Mouse (Mus musculus): Measurements from ENCODE around the gene Naa35. TPM values are rescaled to one million over a fixed set of nuclear protein-coding genes. Genes with fewer than 3 reads are reported as not detected.

Gene Naa35
- polyA plus RNA-seq, 1 experiment from 2014 or later, result 83.3 TPM

DNA sequence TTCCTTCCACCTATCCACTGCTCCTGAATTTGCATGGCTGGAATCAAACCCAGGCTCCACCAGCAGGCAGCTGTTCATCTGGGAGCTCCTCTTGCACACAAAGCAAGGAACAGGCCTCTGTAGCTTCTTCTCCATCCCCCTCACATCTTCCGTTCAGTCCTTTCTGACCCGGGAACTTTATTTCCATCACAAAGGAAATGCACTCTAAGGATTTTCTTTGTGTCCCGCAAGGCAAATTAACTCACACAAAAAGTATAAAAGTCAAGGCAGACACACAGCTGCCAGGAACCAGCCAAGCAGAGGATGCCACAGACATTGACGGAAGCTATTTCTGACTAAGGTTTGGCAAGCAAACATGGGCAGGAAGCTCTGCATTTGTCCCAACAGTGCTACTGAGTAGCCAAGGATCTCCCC lies 71.9 kb downstream of the Naa35 start:
- peaks cover 2% of the 10 kb centered on the region for H3K36me3 ChIP-seq
- no peak overlapping the region for H3K4me3 ChIP-seq (replicated peaks)
- no peak for ATAC-seq (ENCODE audit: insufficient read depth, low FRiP score, low read depth)
- no peaks in the 10 kb centered on the region for H3K27me3 ChIP-seq (replicated peaks)
- no peaks in the 10 kb centered on the region for H3K9me3 ChIP-seq
- no peak overlapping the region for H3K4me2 ChIP-seq
- H3K9ac ChIP-seq, result no peak overlapping the region
- 72% methylated on average over 4 of the region's 4 CpGs for WGBS
- peak overlapping the region; percentile 11; the same call in 1 of the 2 replicates for H3K27ac ChIP-seq
- peaks cover 12% of the 10 kb centered on the region; the same call in 1 of the 2 replicates for H3K4me1 ChIP-seq

DNA sequence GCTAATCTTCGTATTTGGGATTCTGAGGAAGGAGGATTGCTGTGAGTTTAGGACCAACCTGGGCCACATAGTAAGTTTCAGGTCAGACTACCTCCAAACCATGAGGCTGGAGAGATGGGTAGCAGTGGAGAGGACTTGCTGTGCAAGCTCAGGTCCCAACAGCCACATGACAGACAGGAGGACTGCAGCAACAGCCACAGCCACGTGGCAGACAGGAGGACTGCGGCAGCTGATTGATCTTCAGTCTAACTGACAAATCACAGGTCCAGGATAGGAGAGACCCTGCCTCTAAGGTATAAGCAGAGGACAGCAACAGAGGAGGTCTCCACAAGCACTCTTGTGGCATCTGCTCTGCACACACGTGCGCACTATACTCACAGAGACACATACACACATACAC lies 72.7 kb downstream of the Naa35 start:
- Histone ChIP-seq H3K9ac (no peak overlapping the region), H3K36me3 (peaks cover 5% of the 10 kb centered on the region), H3K4me1 (peaks cover 11% of the 10 kb centered on the region; the same call in 1 of the 2 replicates), H3K4me3 (replicated peaks) (no peak overlapping the region), H3K4me2 (no peak overlapping the region), H3K27me3 (replicated peaks) (no peaks in the 10 kb centered on the region), H3K9me3 (no peaks in the 10 kb centered on the region), H3K27ac (no peak overlapping the region)
- ATAC-seq (ENCODE audit: insufficient read depth, low FRiP score, low read depth), result no peak
- WGBS, result 74% methylated on average over 5 of the region's 5 CpGs

DNA sequence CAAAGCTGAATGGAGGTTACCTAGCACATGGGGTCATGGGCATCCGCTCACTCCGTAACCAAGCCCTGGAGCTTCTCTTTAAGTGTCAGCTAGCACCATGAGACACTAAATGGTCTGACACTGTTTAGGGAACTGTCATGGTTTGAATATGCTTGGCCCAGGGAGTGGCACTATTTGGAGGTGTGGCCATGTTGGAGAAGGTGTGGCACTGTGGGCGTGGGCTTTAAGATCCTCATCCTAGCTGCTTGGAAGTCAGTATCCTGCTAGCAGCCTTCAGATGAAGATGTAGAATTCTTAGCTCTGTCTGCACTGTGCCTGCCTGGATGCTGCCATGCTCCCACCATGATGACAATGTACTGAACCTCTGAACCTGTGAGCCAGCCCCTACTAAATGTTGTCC lies 75.3 kb downstream of the Naa35 start:
- 98% methylated on average over 3 of the region's 3 CpGs for WGBS
- ATAC-seq (ENCODE audit: insufficient read depth, low FRiP score, low read depth), result no peak
- no peaks in the 10 kb centered on the region for H3K9me3 ChIP-seq
- H3K27ac ChIP-seq, result no peak overlapping the region
- peaks cover 10% of the 10 kb centered on the region for H3K36me3 ChIP-seq
- H3K4me1 ChIP-seq, result peaks cover 5% of the 10 kb centered on the region; the same call in 1 of the 2 replicates
- H3K4me3 ChIP-seq (replicated peaks), result no peak overlapping the region
- no peak overlapping the region for H3K9ac ChIP-seq
- no peaks in the 10 kb centered on the region for H3K27me3 ChIP-seq (replicated peaks)
- H3K4me2 ChIP-seq, result no peak overlapping the region

DNA sequence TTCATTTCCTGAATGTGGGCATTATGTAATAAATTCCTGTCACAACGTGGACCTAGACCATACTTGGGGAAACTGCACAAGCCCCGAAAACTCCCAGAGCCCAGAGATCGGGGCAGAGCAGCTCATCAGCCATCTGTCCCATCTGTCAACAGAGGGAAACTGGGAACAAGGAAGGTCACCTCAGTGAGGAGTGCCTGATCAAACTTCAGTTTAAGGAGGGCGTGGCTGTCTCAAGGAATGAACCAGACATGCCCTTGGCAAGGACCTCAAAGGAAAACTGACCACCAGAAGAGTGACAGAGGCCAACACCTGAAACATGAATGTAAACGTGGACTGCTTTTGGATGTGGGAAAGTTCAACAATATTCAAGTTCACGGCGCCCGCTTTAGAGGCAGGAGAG lies 76.3 kb downstream of the Naa35 start:
- ATAC-seq (ENCODE audit: insufficient read depth, low FRiP score, low read depth), result no peak

DNA sequence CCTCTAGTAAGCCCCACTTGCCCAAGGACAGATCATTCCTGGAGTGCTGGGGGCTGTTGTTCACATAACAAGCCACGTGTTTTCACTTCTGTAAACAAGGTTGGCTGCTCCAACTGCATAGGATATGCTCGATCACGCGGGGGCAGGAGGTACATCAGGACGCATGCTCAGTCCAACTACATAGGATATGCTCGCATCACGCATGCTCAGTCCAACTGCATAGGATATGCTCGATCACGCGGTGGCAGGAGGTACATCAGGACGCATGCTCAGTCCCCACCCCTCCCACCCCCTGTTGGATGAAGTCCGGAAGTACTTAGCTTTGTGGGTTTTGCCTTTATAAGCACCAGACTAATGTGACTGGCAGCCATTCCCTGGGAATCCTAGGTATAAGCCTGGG lies 76.9 kb downstream of the Naa35 start:
- ATAC-seq (ENCODE audit: insufficient read depth, low FRiP score, low read depth), result no peak
- Histone ChIP-seq H3K27ac (no peak overlapping the region), H3K9ac (no peak overlapping the region), H3K27me3 (replicated peaks) (no peaks in the 10 kb centered on the region), H3K9me3 (no peaks in the 10 kb centered on the region), H3K4me3 (replicated peaks) (no peak overlapping the region), H3K36me3 (peaks cover 10% of the 10 kb centered on the region), H3K4me2 (no peak overlapping the region), H3K4me1 (no peaks in the 10 kb centered on the region)
- 94% methylated on average over 12 of the region's 12 CpGs for WGBS

More for the DNA sequence above, 76.3 kb downstream of the Naa35 start:
- no peak overlapping the region for H3K27ac ChIP-seq
- no peak overlapping the region for H3K9ac ChIP-seq
- H3K9me3 ChIP-seq, result no peaks in the 10 kb centered on the region
- 74% methylated on average over 8 of the region's 8 CpGs for WGBS
- no peak overlapping the region for H3K4me2 ChIP-seq
- no peaks in the 10 kb centered on the region for H3K27me3 ChIP-seq (replicated peaks)
- peaks cover 5% of the 10 kb centered on the region; the same call in 1 of the 2 replicates for H3K4me1 ChIP-seq
- no peak overlapping the region for H3K4me3 ChIP-seq (replicated peaks)
- H3K36me3 ChIP-seq, result peaks cover 10% of the 10 kb centered on the region

DNA sequence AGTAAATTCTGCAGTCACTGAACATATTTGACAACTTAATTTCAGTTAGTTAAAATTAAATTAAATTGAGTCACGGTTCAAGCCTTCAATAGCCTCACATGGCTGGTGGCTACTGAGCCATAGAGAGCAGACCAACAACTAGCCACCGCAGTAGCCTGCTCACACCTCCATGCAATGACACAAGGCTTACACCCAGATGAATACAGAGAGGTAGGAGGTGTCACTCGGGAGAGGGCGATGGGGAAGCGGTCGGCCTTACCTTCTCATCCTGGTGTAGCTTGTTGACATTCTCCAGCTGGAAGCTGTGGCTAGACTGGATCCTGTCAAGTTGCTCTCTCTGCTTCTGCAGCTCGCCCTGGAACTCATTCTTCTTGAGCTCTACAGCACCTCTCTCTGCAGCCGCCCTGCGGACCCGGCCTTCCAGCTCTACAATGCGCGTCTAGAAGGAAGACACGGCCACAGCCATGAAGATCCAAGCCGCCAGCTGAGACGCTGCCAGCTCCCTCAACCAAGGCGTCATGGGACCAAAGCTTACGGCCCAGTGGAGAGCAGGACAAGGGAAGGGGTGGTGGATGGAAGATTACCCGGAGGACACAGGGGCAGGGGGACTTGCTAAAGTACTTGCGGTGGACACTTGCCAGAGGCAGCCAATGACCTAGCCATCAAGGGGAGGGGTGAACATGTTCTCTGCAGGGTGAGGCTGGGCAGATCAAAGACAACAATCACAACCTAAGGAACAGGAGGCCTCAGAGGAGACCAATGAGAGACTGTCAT lies 79.1 kb downstream of the Naa35 start:
- 85% methylated on average over 19 of the region's 19 CpGs for WGBS
- Histone ChIP-seq H3K9me3 (no peaks in the 10 kb centered on the region), H3K4me3 (replicated peaks) (no peak overlapping the region), H3K36me3 (peaks cover 10% of the 10 kb centered on the region), H3K27ac (no peak overlapping the region), H3K4me1 (no peaks in the 10 kb centered on the region), H3K9ac (no peak overlapping the region), H3K27me3 (replicated peaks) (no peaks in the 10 kb centered on the region), H3K4me2 (no peak overlapping the region)
- no peak for ATAC-seq (ENCODE audit: insufficient read depth, low FRiP score, low read depth)

DNA sequence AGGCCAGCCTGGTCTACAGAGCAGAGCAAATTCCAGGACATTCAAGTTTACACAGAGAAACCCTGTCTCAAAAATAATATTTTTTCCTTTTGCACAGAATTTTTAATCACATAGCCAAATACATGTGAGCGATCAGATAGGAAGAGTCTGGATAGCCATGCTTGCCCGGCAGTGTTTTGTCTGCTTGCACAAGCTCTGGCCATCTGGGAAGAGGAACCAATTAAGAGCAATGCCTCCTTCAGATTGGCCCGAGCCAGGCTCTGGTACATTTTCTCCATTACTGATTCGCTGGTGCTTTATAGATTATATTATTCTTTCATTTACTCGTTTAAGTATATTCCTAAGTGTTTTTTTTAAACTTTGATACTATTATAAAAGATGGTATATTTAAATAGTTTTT lies 82.7 kb downstream of the Naa35 start:
- Histone ChIP-seq H3K27ac (no peak overlapping the region), H3K4me2 (no peak overlapping the region), H3K4me3 (replicated peaks) (no peak overlapping the region), H3K27me3 (replicated peaks) (no peaks in the 10 kb centered on the region), H3K4me1 (no peaks in the 10 kb centered on the region), H3K36me3 (peaks cover 5% of the 10 kb centered on the region; the same call in 1 of the 2 replicates), H3K9ac (no peak overlapping the region), H3K9me3 (no peaks in the 10 kb centered on the region)
- 73% methylated on average over 5 of the region's 5 CpGs for WGBS
- no peak for ATAC-seq (ENCODE audit: insufficient read depth, low FRiP score, low read depth)

DNA sequence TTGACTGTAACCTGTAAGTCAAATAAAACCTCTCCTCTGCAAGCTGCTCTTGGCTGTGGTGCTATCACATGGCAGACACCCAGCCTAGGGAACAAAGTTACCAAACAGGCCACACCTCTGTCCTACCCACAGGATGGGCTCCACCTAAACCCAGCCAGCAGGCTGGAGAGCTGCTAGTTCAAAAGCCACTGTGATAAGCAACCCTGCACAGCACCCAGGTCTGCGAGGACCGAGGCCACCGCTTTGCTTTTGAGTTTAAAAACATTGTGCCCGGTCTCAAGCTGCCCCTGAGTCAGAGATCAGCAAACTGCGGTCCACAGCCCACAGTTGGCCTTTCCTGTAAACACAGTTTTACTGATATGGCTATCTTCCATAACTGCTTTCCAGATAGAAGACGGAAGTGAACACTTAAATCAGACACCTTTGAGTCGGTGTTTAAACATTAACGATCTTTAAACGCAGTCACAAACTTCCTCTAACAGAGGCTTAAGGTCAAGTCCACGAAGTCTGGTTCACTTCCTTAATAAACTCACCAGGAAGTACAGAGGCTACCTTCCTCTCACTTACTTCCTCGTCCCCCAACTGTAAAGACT lies 83.5 kb downstream of the Naa35 start:
- H3K4me2 ChIP-seq, result peak overlapping the region; percentile 36
- no peaks in the 10 kb centered on the region for H3K9me3 ChIP-seq
- peaks cover 5% of the 10 kb centered on the region; the same call in 1 of the 2 replicates for H3K36me3 ChIP-seq
- no peaks in the 10 kb centered on the region for H3K27me3 ChIP-seq (replicated peaks)
- no peaks in the 10 kb centered on the region for H3K4me1 ChIP-seq
- no peak overlapping the region for H3K9ac ChIP-seq
- 26% methylated on average over 11 of the region's 11 CpGs for WGBS
- peak; percentile 96 for ATAC-seq (ENCODE audit: insufficient read depth, low FRiP score, low read depth)
- 0 out of 2 replicates have a peak overlapping the region, but pooled peaks have one; percentile 1 for H3K4me3 ChIP-seq (replicated peaks)
- H3K27ac ChIP-seq, result peak overlapping the region; percentile 74

DNA sequence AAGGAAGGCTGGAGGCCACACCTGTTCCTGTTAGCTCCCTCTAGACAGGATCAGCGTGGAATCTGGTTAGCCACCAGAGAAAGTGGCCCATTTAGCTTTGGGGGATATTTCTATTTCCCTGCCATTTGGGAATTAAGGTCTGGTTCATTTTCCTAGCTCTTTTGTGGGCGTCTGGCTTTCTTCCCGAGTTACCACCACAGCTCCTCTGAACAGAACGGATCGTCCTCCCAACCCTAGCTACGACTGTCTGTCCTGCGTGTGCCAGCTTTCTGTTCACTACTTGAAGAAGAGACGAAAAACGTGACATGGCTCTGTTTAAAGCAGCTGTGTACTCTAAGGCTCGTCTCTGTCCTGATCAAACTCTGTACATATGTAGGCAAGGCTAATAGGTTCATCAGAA lies 84.9 kb downstream of the Naa35 start:
- Histone ChIP-seq H3K36me3 (no peaks in the 10 kb centered on the region), H3K4me1 (peaks cover 4% of the 10 kb centered on the region; the same call in 1 of the 2 replicates), H3K9ac (no peak overlapping the region), H3K27ac (no peak overlapping the region), H3K9me3 (no peaks in the 10 kb centered on the region), H3K27me3 (replicated peaks) (no peaks in the 10 kb centered on the region), H3K4me2 (no peak overlapping the region), H3K4me3 (replicated peaks) (no peak overlapping the region)
- 81% methylated on average over 10 of the region's 10 CpGs for WGBS
- no peak for ATAC-seq (ENCODE audit: insufficient read depth, low FRiP score, low read depth)

DNA sequence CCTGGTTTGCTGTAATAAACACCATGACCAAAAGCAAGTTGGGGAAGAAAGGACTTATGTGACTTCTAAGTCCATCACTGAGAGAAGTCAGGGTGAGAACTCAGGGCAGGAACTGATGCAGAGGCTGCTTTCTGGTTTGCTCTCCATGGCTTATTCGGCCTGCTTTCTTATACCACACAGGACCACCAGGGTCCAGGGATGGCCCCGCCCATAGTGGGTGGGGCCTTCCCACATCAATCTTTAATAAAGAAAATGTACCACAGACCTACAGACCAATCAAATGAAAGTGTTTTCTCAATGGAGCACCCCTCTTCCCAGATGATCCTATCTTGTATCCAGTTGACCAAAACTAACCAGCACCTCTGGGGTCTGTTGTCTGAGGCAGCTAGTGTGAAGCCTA lies 86.5 kb downstream of the Naa35 start:
- Histone ChIP-seq H3K9ac (no peak overlapping the region), H3K4me1 (peaks cover 4% of the 10 kb centered on the region; the same call in 1 of the 2 replicates), H3K27me3 (replicated peaks) (no peaks in the 10 kb centered on the region), H3K4me2 (no peak overlapping the region), H3K27ac (no peak overlapping the region), H3K4me3 (replicated peaks) (no peak overlapping the region), H3K36me3 (no peaks in the 10 kb centered on the region), H3K9me3 (no peaks in the 10 kb centered on the region)
- ATAC-seq (ENCODE audit: insufficient read depth, low FRiP score, low read depth), result no peak
- WGBS, result 80% methylated on average over 2 of the region's 2 CpGs

DNA sequence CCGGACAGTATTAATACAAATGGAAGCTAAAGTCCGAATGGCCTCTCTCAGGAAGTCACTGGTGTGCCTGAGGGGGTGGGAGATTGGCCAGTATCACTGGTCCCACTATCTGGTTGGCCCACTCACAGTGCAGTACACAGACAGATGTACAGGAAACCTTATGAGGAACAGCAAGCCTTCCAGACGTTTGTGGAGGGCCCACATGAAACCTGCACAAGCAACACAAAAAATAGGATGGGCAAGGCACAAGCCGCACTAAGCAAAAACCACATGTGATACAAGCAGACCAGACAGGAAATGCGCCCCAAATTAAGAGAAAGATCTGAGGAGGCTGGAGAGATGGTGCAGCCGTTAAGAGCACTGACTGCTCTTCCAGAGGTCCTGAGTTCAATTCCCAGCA lies 87.2 kb downstream of the Naa35 start:
- Histone ChIP-seq H3K9me3 (no peaks in the 10 kb centered on the region), H3K4me3 (replicated peaks) (no peak overlapping the region), H3K4me2 (no peak overlapping the region), H3K27ac (no peak overlapping the region), H3K27me3 (replicated peaks) (no peaks in the 10 kb centered on the region), H3K4me1 (peaks cover 4% of the 10 kb centered on the region; the same call in 1 of the 2 replicates), H3K9ac (no peak overlapping the region), H3K36me3 (no peaks in the 10 kb centered on the region)
- WGBS, result 60% methylated on average over 6 of the region's 6 CpGs
- no peak for ATAC-seq (ENCODE audit: insufficient read depth, low FRiP score, low read depth)

DNA sequence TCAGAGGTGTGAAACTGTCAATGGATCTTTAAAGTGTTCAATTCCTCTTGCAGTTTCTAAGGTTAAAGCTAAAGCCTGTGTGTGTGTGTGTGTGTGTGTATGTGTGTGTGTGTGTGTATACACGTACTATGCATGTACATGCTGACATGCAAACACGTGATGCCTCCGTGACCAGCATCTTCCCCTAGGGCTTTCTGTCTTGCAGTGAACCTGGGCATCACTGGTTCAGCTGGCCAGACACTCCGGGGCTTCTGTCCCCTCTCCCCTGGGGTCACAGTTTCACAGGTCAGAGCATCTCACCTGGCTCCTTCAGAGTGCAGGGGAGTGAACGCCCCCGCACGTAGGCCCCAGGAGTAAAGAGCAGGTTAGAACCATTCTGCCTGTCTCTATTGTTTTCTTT lies 88.5 kb downstream of the Naa35 start:
- Histone ChIP-seq H3K27ac (no peak overlapping the region), H3K36me3 (no peaks in the 10 kb centered on the region), H3K4me1 (peaks cover 4% of the 10 kb centered on the region; the same call in 1 of the 2 replicates), H3K9me3 (no peaks in the 10 kb centered on the region), H3K9ac (no peak overlapping the region), H3K4me2 (peak overlapping the region; percentile 79), H3K27me3 (replicated peaks) (no peaks in the 10 kb centered on the region), H3K4me3 (replicated peaks) (no peak overlapping the region)
- 58% methylated on average over 7 of the region's 7 CpGs for WGBS
- no peak for ATAC-seq (ENCODE audit: insufficient read depth, low FRiP score, low read depth)
